Mouse (Mus musculus) MEL (cell line): ENCODE results near the gene Adam30.

Experiments
- CTCF ChIP-seq, 3 experiments: IDR thresholded peaks in 2 of 3; conservative IDR thresholded peaks in 1 of 3; 2 replicates each; pipeline ENCODE4 v1.5.1; 2011 to 2012; ENCODE audit warnings: low read length in 3 of 3, low read depth in 2 of 3, mild to moderate bottlenecking in 2 of 3, improper control_type of control experiment in 1 of 3, inconsistent platforms in 1 of 3, mixed read lengths in 1 of 3, moderate library complexity in 1 of 3; ENCODE audit not compliant: control insufficient read depth in 1 of 3, insufficient read depth in 1 of 3, poor library complexity in 1 of 3, severe bottlenecking in 1 of 3
- EP300 ChIP-seq, 2 experiments: IDR thresholded peaks; 2 replicates each; pipeline ENCODE4 v1.6.1; 2011; ENCODE audit warnings: improper control_type of control experiment in 2 of 2, low read length in 2 of 2, low read depth in 1 of 2, mild to moderate bottlenecking in 1 of 2
- MAX ChIP-seq: IDR thresholded peaks from 2 replicates; pipeline ENCODE4 v1.6.1; 2011; ENCODE audit warnings: low read length, improper control_type of control experiment
- MEF2A ChIP-seq: IDR thresholded peaks from 2 replicates; pipeline ENCODE4 v1.6.1; 2014; ENCODE audit warnings: low read depth, mild to moderate bottlenecking, inconsistent platforms, low read length, improper control_type of control experiment; ENCODE audit not compliant: poor library complexity, insufficient replicate concordance, severe bottlenecking; ENCODE audit errors: extremely low read depth
- MXI1 ChIP-seq: IDR thresholded peaks from 2 replicates; pipeline ENCODE4 v1.6.1; 2011; ENCODE audit warnings: mild to moderate bottlenecking, low read depth, low read length, improper control_type of control experiment
- MYC ChIP-seq: IDR thresholded peaks from 2 replicates; pipeline ENCODE4 v1.6.1; 2011; ENCODE audit warnings: low read depth, mild to moderate bottlenecking, low read length, improper control_type of control experiment, moderate library complexity
- POLR2A ChIP-seq, 2 experiments: IDR thresholded peaks; 2 replicates each; pipeline ENCODE4 v1.6.1; 2011 to 2012; ENCODE audit warnings: low read length in 2 of 2, mild to moderate bottlenecking in 2 of 2, control low read depth in 1 of 2, improper control_type of control experiment in 1 of 2, low read depth in 1 of 2, moderate library complexity in 1 of 2; ENCODE audit not compliant: control insufficient read depth in 1 of 2, insufficient read depth in 1 of 2, poor library complexity in 1 of 2
- TCF12 ChIP-seq: IDR thresholded peaks from 2 replicates; pipeline ENCODE4 v1.6.1; 2014; ENCODE audit warnings: low read depth, mild to moderate bottlenecking, inconsistent platforms, low read length, improper control_type of control experiment, moderate library complexity
- USF2 ChIP-seq, 2 experiments: IDR thresholded peaks; 2 replicates each; pipeline ENCODE4 v1.6.1; 2011 to 2012; ENCODE audit warnings: improper control_type of control experiment in 2 of 2, low read length in 2 of 2, borderline replicate concordance in 1 of 2, inconsistent platforms in 1 of 2, low read depth in 1 of 2, mild to moderate bottlenecking in 1 of 2; ENCODE audit not compliant: insufficient read depth in 1 of 2
- ZC3H11A ChIP-seq: IDR thresholded peaks from 2 replicates; pipeline ENCODE4 v1.6.1; 2012; ENCODE audit warnings: low read depth, mild to moderate bottlenecking, inconsistent platforms, low read length, improper control_type of control experiment
- ZKSCAN1 ChIP-seq: IDR thresholded peaks from 2 replicates; pipeline ENCODE4 v1.6.1; 2012; ENCODE audit warnings: low read depth, mild to moderate bottlenecking, inconsistent platforms, low read length, improper control_type of control experiment, moderate library complexity

GRCm38 (mm10) chr3:98132636-98133035 is 27.8 kb upstream of the Adam30 start:
- TF ChIP-seq MAX (no peak), EP300 (IDR thresholded peaks at IDR 0.05; ENCODE audit: low read depth in 1 of 2, low read length in 2 of 2) (no peak), USF2 (IDR thresholded peaks at IDR 0.05; ENCODE audit: borderline replicate concordance in 1 of 2, insufficient read depth in 1 of 2, low read depth in 1 of 2, low read length in 2 of 2) (no peak), CTCF (IDR thresholded peaks at IDR 0.05 in 2 of 3, conservative IDR thresholded peaks at IDR 0.05 in 1 of 3; ENCODE audit: control insufficient read depth in 1 of 3, insufficient read depth in 1 of 3, low read depth in 2 of 3, low read length in 3 of 3, poor library complexity in 1 of 3, severe bottlenecking in 1 of 3) (no peak), ZC3H11A (no peak), ZKSCAN1 (no peak), POLR2A (IDR thresholded peaks at IDR 0.05; ENCODE audit: control insufficient read depth in 1 of 2, insufficient read depth in 1 of 2, low read depth in 1 of 2, low read length in 2 of 2, poor library complexity in 1 of 2) (no peak), MEF2A (no peak), MYC (no peak), MXI1 (no peak), TCF12 (no peak)
